20 mouse cellular contexts compared by ENCODE assay signal in genomic region chr5:88727593-88728144, GRCm38 (mm10). TPM values are rescaled to one million over a fixed set of nuclear protein-coding genes. Genes with fewer than 3 reads are reported as not detected.
DNase-seq lines count a peak whose midpoint lies in the region; ATAC-seq and TF ChIP-seq lines count a peak whose summit lies in the region.
"Had no signal": no experiment of that assay in that cellular context is flagged by ENCODE, and none has a peak within 500 bp of the region (broad histone marks: within the 10 kb centered on the region; RNA-seq: fewer than 3 reads in every experiment).

No protein-coding gene starts in this region.

- H3K9me3 ChIP-seq in heart, embryonic 12.5 days (replicated peaks): no peaks in the 10 kb centered on the region
- no peaks in the 10 kb centered on the region for H3K9me3 ChIP-seq in MEL (replicated peaks; ENCODE audit: insufficient read depth, low read length)
- no peaks in the 10 kb centered on the region for H3K9me3 ChIP-seq in liver, embryonic 16.5 days (replicated peaks; ENCODE audit: control insufficient read depth, low read length)
- H3K9me3 ChIP-seq: forebrain, embryonic 12.5 days; G1E; hindbrain, embryonic 12.5 days; limb, embryonic 12.5 days; neural tube, embryonic 13.5 days had no signal

- no peak for TF ChIP-seq EP300 in MEL (IDR thresholded peaks at IDR 0.05; ENCODE audit: low read depth in 1 of 2, low read length in 2 of 2)

- 0 out of 2 replicates have a peak, but pooled peaks cover 4% of the 10 kb centered on the region for H3K36me3 ChIP-seq in heart, embryonic 12.5 days
- peaks cover 11 to 45% of the 10 kb centered on the region in 2 experiments for H3K36me3 ChIP-seq in MEL (ENCODE audit: control insufficient read depth in 1 of 2, insufficient read depth in 2 of 2, low read length in 2 of 2)
- peaks cover 3% of the 10 kb centered on the region; the same call in 1 of the 2 replicates for H3K36me3 ChIP-seq in liver, embryonic 16.5 days (ENCODE audit: control insufficient read depth, insufficient read depth)
- H3K36me3 ChIP-seq: forebrain, embryonic 12.5 days; hindbrain, embryonic 12.5 days; limb, embryonic 12.5 days; neural tube, embryonic 13.5 days had no signal

- H3K4me3 ChIP-seq in heart, embryonic 12.5 days: no peak overlapping the region
- no peak overlapping the region for H3K4me3 ChIP-seq in MEL (ENCODE audit: control insufficient read depth in 1 of 2, insufficient read depth in 1 of 2, low read depth in 2 of 2, low read length in 2 of 2)
- H3K4me3 ChIP-seq in liver, embryonic 16.5 days (ENCODE audit: low read depth, low read length): no peak overlapping the region
- H3K4me3 ChIP-seq: forebrain, embryonic 12.5 days; hindbrain, embryonic 12.5 days; limb, embryonic 12.5 days; neural tube, embryonic 13.5 days had no signal

- peaks cover 48% of the 10 kb centered on the region for H3K79me2 ChIP-seq in MEL (ENCODE audit: control insufficient read depth, insufficient read depth, low read length, poor library complexity)

- TF ChIP-seq RAD21 in MEL (IDR thresholded peaks at IDR 0.05; ENCODE audit: low read depth, low read length): no peak

- no peak for TF ChIP-seq POLR2A in MEL (IDR thresholded peaks at IDR 0.05; ENCODE audit: control insufficient read depth in 1 of 2, insufficient read depth in 1 of 2, low read depth in 1 of 2, low read length in 2 of 2, poor library complexity in 1 of 2)

- no peak overlapping the region for H3K4me2 ChIP-seq in heart, embryonic 12.5 days
- H3K4me2 ChIP-seq in liver, embryonic 16.5 days (ENCODE audit: low read depth, low read length): 0 out of 2 replicates have a peak overlapping the region, but pooled peaks have one; percentile 6
- H3K4me2 ChIP-seq: forebrain, embryonic 12.5 days; hindbrain, embryonic 12.5 days; limb, embryonic 12.5 days; neural tube, embryonic 13.5 days had no signal

- no peak overlapping the region for H3K9ac ChIP-seq in heart, embryonic 12.5 days
- H3K9ac ChIP-seq in MEL (ENCODE audit: control insufficient read depth, low read depth, low read length, poor library complexity, severe bottlenecking): no peak overlapping the region
- H3K9ac ChIP-seq in liver, embryonic 16.5 days (ENCODE audit: low read depth, low read length): no peak overlapping the region
- H3K9ac ChIP-seq: forebrain, embryonic 12.5 days; hindbrain, embryonic 12.5 days; limb, embryonic 12.5 days; neural tube, embryonic 13.5 days had no signal

- WGBS in heart, embryonic 12.5 days: 86% methylated on average over 3 of the region's 3 CpGs
- WGBS in liver, embryonic 16.5 days (ENCODE audit: insufficient replicate concordance): 54% methylated on average over 3 of the region's 3 CpGs

- no peak for TF ChIP-seq CTCF in MEL (IDR thresholded peaks at IDR 0.05 in 2 of 3, conservative IDR thresholded peaks at IDR 0.05 in 1 of 3; ENCODE audit: control insufficient read depth in 1 of 3, insufficient read depth in 1 of 3, low read depth in 2 of 3, low read length in 3 of 3, poor library complexity in 1 of 3, severe bottlenecking in 1 of 3)

- H3K4me1 ChIP-seq in heart, embryonic 12.5 days (replicated peaks): peaks cover 34% of the 10 kb centered on the region
- H3K4me1 ChIP-seq in MEL (ENCODE audit: control insufficient read depth in 1 of 2, insufficient read depth in 2 of 2, low read length in 2 of 2): peaks cover 12 to 17% of the 10 kb centered on the region in 2 experiments
- peaks cover 36% of the 10 kb centered on the region for H3K4me1 ChIP-seq in liver, embryonic 16.5 days (ENCODE audit: control insufficient read depth, low read depth, low read length)

- no peaks in the 10 kb centered on the region for H3K27me3 ChIP-seq in heart, embryonic 12.5 days (replicated peaks)
- no peaks in the 10 kb centered on the region for H3K27me3 ChIP-seq in MEL (ENCODE audit: control insufficient read depth in 1 of 2, insufficient read depth in 2 of 2, low read length in 2 of 2)
- no peaks in the 10 kb centered on the region for H3K27me3 ChIP-seq in liver, embryonic 16.5 days (ENCODE audit: control insufficient read depth, insufficient read depth, low read depth, low read length)
- H3K27me3 ChIP-seq: forebrain, embryonic 12.5 days; hindbrain, embryonic 12.5 days; limb, embryonic 12.5 days; neural tube, embryonic 13.5 days had no signal

- ATAC-seq in heart, embryonic 12.5 days (ENCODE audit: insufficient number of reproducible peaks, low FRiP score): no peak
- no peak for ATAC-seq in liver, embryonic 16.5 days (ENCODE audit: low read depth)

- peak overlapping the region; percentile 25; the same call in 1 of the 2 replicates for H3K27ac ChIP-seq in heart, embryonic 12.5 days (ENCODE audit: poor library complexity, severe bottlenecking)
- no peak overlapping the region for H3K27ac ChIP-seq in MEL (ENCODE audit: control insufficient read depth, low read depth, low read length)
- no peak overlapping the region for H3K27ac ChIP-seq in liver, embryonic 16.5 days (ENCODE audit: low read length)
- H3K27ac ChIP-seq: forebrain, embryonic 12.5 days; hindbrain, embryonic 12.5 days; limb, embryonic 12.5 days; neural tube, embryonic 13.5 days had no signal

- DNase-seq in heart, adult 18-20 months: no peak
- DNase-seq in 416B (ENCODE audit: low read depth): peak; percentile 36
- DNase-seq in MEL (ENCODE audit: low read depth, low spot score): no peak
- no peak for DNase-seq in ovary, postnatal 10 days (ENCODE audit: low spot score)
- no peak for DNase-seq in gastrocnemius, adult 8-10 months (ENCODE audit: low spot score in 2 of 2)
- DNase-seq: adrenal gland, adult 2 months; B cell, adult 2 months; cerebellum, postnatal 25 days; gastrocnemius, postnatal 36 days; kidney, adult 11 months; layer of hippocampus, adult 9-11 months; right cerebral cortex, postnatal 25 days; thymus, postnatal 36 days had no signal

TF ChIP-seq in MEL, 35 proteins besides CTCF, POLR2A, EP300 and RAD21:
- TF ChIP-seq NRF1 (IDR thresholded peaks at IDR 0.05; ENCODE audit: insufficient read depth, low read depth, low read length, poor library complexity, severe bottlenecking) (no peak), TBP (IDR thresholded peaks at IDR 0.05; ENCODE audit: low read depth, low read length) (no peak), GATA1 (IDR thresholded peaks at IDR 0.05; ENCODE audit: low read depth, low read length) (peak; percentile 42; the same call in 1 of the 2 replicates), RCOR1 (IDR thresholded peaks at IDR 0.05; ENCODE audit: low read depth, low read length) (0 out of 2 replicates have a peak, but pooled peaks have one; percentile 24)

RNA-seq across cellular contexts. Expression of gene Mob1b, which starts 7.0 kb away (rescaled TPM):
- polyA plus RNA-seq in heart, embryonic 12.5 days (2016; fragmentation: Nextera tagmentation; extraction: Ambion mirVana): 32.6 and 36.7 TPM in 2 replicates
- total RNA-seq in heart, adult 18-20 months (2021): 10 to 100 TPM; 19.1 to 20.5 TPM
- 14.0 TPM in 2 replicates for total RNA-seq in MEL (2012; rRNA removed)
- 10 to 100 TPM in 1 of 2 experiments, not detected in 1; 12.2 TPM for polyA plus RNA-seq in MEL (2012; ENCODE audit: insufficient read depth in 1 of 2, insufficient read length in 2 of 2, low read depth in 1 of 2, low replicate concordance in 2 of 2, missing spikeins in 1 of 2)
- 9.9 and 10.4 TPM in 2 replicates for polyA plus RNA-seq in liver, embryonic 16.5 days (2015; fragmentation: Nextera tagmentation; extraction: Ambion mirVana)
- 10 to 100 TPM; 16.7 to 21.0 (median 18.1) TPM for total RNA-seq in gastrocnemius, adult 8-10 months (2022)

RNA-seq across cellular contexts. Expression of gene Dck, which starts 37.1 kb away (rescaled TPM):
- polyA plus RNA-seq in heart, embryonic 12.5 days (2016; fragmentation: Nextera tagmentation; extraction: Ambion mirVana): 48.3 and 49.1 TPM in 2 replicates
- 1 to 10 TPM; 2.3 to 2.4 TPM for total RNA-seq in heart, adult 18-20 months (2021)
- 13.6 and 14.6 TPM in 2 replicates for total RNA-seq in MEL (2012; rRNA removed)
- polyA plus RNA-seq in MEL (2012; ENCODE audit: insufficient read depth in 1 of 2, insufficient read length in 2 of 2, low read depth in 1 of 2, low replicate concordance in 2 of 2, missing spikeins in 1 of 2): 10 to 100 TPM in 1 of 2 experiments, not detected in 1; 21.4 TPM
- 81.6 and 96.4 TPM in 2 replicates for polyA plus RNA-seq in liver, embryonic 16.5 days (2015; fragmentation: Nextera tagmentation; extraction: Ambion mirVana)
- total RNA-seq in gastrocnemius, adult 8-10 months (2022): 1 to 10 TPM; 1.0 to 1.4 (median 1.2) TPM

RNA-seq across cellular contexts. Expression of gene Grsf1, which starts 51.7 kb away (rescaled TPM):
- polyA plus RNA-seq in heart, embryonic 12.5 days (2016; fragmentation: Nextera tagmentation; extraction: Ambion mirVana): 88.2 and 90.1 TPM in 2 replicates
- 100 to 1,000 TPM; 208 to 215 TPM for total RNA-seq in heart, adult 18-20 months (2021)
- total RNA-seq in MEL (2012; rRNA removed): 49.4 and 50.0 TPM in 2 replicates
- polyA plus RNA-seq in MEL (2012; ENCODE audit: insufficient read depth in 1 of 2, insufficient read length in 2 of 2, low read depth in 1 of 2, low replicate concordance in 2 of 2, missing spikeins in 1 of 2): 10 to 100 TPM in 1 of 2 experiments, not detected in 1; 62.8 TPM
- 13.7 and 18.5 TPM in 2 replicates for polyA plus RNA-seq in liver, embryonic 16.5 days (2015; fragmentation: Nextera tagmentation; extraction: Ambion mirVana)
- 100 to 1,000 TPM; 114 to 130 (median 120) TPM for total RNA-seq in gastrocnemius, adult 8-10 months (2022)
